Mouse (Mus musculus): Measurements from ENCODE around the gene Pxt1.

- no peak for TF ChIP-seq POLR2A (IDR thresholded peaks at IDR 0.05; ENCODE audit: control insufficient read depth, low read depth, low read length)
- TF ChIP-seq CTCF (IDR thresholded peaks at IDR 0.05; ENCODE audit: control insufficient read depth, insufficient read depth, insufficient replicate concordance, low read depth, low read length), result peak; percentile 78; the same call in 1 of the 2 replicates
These were observed 16.6 kb downstream of the Pxt1 start for GRCm38 (mm10) chr17:28926866-28927635.
